Mouse (Mus musculus) inflammation-experienced regulatory T-cells (primary cell): Measurements from ENCODE around the gene Crebzf. TPM values are rescaled to one million over a fixed set of nuclear protein-coding genes. Genes with fewer than 3 reads are reported as not detected.

ENCODE experiments used
- polyA plus RNA-seq, 2 experiments: library from polyadenylated mRNA; unstranded; fragments of 100-300 nt; shearing (Covaris generic); gene quantifications; one replicate each; pipeline ENCODE4 v1.2.1; 2017

Crebzf gene
- polyA plus RNA-seq = 100 to 1,000 TPM; 125 to 188 TPM

DNA sequence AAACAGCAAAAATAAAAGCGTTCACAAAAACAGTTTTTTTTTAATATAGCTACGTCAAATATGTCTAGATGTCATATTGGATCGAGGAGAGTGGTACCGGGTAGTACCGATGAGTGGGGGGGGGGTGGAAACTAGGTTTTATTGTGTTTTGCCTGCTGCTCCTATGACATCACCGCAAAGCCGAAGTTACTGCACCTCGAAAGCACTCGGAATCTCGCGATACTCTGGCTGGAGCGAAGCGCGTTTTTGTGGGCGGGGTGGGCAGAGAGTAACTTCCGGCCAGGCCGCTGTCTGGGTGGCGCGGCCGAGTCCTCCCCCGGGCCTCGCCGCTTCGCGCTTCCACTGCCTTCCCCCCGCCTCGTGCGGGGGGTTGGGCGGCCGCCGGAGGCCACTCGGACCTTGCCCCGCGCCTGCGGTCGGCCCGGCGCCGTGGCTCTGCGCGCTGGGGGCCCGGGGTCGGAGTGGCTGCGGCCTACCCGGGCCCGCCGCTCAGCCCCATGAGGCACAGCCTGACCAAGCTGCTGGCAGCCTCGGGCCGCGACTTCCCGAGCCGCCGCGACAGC is at the start of gene Crebzf:
TSS of gene Crebzf (plus strand) at position 212 of the 563 bp plus-strand sequence.

DNA sequence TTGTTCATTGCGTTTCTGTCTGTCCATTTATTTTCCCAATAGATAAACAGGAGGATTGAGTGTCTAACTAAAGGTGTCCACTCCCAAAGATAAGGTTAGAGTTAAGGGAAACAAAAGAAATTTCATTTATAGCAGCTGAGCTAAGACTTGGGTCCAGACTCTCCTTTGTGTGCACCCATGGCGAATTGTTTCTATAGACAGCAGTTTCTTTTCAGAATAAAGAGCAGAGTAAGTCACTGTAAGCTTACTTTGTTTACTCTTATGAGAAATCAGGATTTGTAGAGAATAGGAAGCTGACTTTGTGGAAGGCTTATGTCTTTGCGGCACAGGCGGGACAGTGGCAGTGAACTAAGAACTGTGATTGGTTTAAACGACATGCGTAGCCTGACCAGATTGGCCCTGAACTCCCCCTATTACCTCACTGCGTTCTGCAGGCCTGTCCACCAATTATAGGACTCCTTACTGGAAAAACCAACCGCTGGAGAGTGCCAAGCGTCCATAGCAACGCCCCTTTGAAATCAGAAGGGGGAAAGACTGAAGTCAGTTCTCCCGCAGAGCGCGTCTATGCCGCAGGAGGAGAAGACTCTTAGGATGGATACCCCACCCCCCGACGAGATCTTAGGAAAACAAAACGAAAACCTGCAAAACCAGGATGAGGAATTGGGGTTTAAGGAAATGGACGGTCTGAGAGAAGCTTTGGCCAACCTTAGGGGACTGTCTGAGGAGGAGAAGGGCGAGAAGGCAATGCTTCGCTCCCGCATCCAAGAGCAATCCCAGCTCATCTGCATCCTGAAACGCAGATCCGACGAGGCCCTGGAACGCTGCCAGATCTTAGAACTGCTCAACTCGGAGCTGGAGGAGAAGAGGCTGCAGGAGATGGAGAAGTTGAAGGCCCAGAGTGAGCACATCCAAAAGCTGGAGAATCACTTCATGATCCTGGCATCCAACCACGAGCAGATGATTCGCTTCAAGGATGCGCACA is 16.2 kb upstream of the Crebzf start, which contains the start of gene Ccdc89:
TSS of gene Ccdc89 (plus strand) at position 558 of the 982 bp plus-strand sequence.

DNA sequence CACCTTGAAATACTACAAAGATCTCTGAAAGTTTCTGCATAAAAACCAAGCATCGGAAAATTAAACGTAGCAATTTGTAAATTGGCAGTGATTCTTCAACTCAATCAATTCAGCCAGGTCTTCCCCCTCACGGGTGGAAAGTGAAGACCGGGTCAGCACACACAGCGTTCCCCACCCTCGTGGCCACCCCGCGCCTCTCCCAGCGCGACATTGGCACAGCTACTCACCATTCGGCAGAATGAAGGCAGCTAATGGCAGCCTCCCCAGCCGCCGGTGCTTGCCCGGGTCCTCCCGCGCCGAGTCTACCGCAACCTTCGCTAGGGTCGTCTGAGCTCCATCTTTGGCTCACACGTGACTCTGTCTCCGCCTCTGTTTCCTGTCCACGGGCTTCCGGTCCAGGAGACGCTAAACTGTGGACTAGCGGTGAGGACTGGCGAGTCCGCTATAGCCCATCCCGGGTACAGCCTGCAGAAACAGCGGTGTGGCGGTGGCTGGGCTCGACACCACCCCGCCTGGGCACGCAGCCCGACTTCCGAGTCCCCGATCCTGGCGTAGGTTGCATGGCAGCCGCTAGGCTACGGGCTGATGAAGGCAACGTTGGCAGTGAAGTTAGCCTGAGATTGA is 14.4 kb downstream of the Crebzf start, which contains the start of gene Tmem126a:
TSS of gene Tmem126a (minus strand) at position 385 of the 624 bp plus-strand sequence.

DNA sequence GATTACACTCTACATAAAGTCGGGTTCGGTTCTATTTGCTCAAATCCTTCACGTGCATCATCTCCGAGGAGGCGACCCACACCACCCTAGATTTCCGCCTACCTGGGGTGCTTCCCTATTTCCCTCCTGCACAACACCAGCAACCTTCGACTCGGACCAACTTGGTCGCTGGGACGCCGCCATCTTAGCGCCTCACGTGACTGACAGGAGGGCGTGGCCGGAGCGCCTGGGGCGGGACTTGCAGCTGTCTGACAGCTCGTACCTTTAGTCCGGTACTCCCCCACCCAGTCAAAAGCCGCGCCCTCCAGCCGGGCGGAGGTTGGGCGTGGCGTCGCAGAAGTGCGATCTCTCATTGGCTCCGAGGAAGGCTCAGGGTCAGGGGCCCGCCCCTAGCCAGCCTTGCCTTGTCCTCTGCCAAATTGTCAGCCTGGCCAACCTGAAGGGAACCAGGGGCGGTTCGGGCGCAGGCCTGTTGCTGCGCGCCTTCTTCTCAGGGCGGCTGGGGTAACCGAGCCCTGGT is 33.3 kb downstream of the Crebzf start, which contains the start of gene Tmem126b:
TSS of gene Tmem126b (minus strand) at position 209 of the 520 bp plus-strand sequence.

GRCm38 (mm10) chr7:90476313-90477245 is 34.0 kb downstream of the Crebzf start, which contains the start of gene Dlg2:
TSS of gene Dlg2 (plus strand) at chr7:90476672.

Other genes with a start within 250 kb of the Crebzf start
- gene Ccdc83, start 177.0 kb upstream of the Crebzf start, polyA plus RNA-seq = 1 to 10 TPM in 1 of 2 experiments, under 1 TPM in 1; 0.43 to 2.4 TPM
- 10 to 100 TPM; 61.6 to 76.8 TPM for gene Sytl2, start 140.5 kb upstream of the Crebzf start, polyA plus RNA-seq
- under 1 TPM in 1 of 2 experiments, not detected in 1; 0.12 TPM for gene Ccdc89, start 16.2 kb upstream of the Crebzf start, polyA plus RNA-seq
- 10 to 100 TPM; 70.4 to 84.0 TPM for gene Tmem126a, start 14.5 kb downstream of the Crebzf start, polyA plus RNA-seq
- gene Tmem126b, start 33.3 kb downstream of the Crebzf start, polyA plus RNA-seq = 10 to 100 TPM; 32.7 to 35.9 TPM
- 1 to 10 TPM in 1 of 2 experiments, under 1 TPM in 1; 0.49 to 4.9 TPM for gene Dlg2, start 33.9 kb downstream of the Crebzf start, polyA plus RNA-seq